Mouse (Mus musculus): ENCODE data around the gene Pink1. TPM values are rescaled to one million over a fixed set of nuclear protein-coding genes. Genes with fewer than 3 reads are reported as not detected.

Gene Pink1
- total and polyA plus RNA-seq, 2 experiments from 2014 or later = 159 to 330 TPM

- TF ChIP-seq CTCF (IDR thresholded peaks at IDR 0.05; ENCODE audit: low read depth) = no peak
- no peak for TF ChIP-seq EP300 (IDR thresholded peaks at IDR 0.05; ENCODE audit: low read depth)
- H3K4me3 ChIP-seq (ENCODE audit: low read depth, low read length) = no peak overlapping the region
- 0 out of 2 replicates have a peak, but pooled peaks cover 5% of the 10 kb centered on the region for H3K36me3 ChIP-seq (replicated peaks; ENCODE audit: control insufficient read depth, insufficient read depth, low read length)
- no peaks in the 10 kb centered on the region for H3K9me3 ChIP-seq (replicated peaks; ENCODE audit: control insufficient read depth, low read length)
- peak overlapping the region; percentile 100 for H3K27ac ChIP-seq (ENCODE audit: low read depth)
- DNase-seq (ENCODE audit: low spot score) (no peak), ATAC-seq (ENCODE audit: insufficient read depth, low read depth) (no peak)
- peaks cover 20% of the 10 kb centered on the region for H3K4me1 ChIP-seq (ENCODE audit: control insufficient read depth, insufficient read depth)
- no peaks in the 10 kb centered on the region for H3K27me3 ChIP-seq (ENCODE audit: control insufficient read depth, insufficient read depth, low read length)
- H3K4me2 ChIP-seq (ENCODE audit: low read depth, low read length) = 0 out of 2 replicates have a peak overlapping the region, but pooled peaks have one; percentile 19
- WGBS = 86% methylated on average over 3 of the region's 3 CpGs
- H3K9ac ChIP-seq (replicated peaks; ENCODE audit: low read depth, low read length) = no peak overlapping the region
These were observed 1.7 kb downstream of the Pink1 start for GRCm38 (mm10) chr4:138324451-138324850.

GRCm38 (mm10) chr4:138323753-138324152, 2.4 kb downstream of the Pink1 start:
- no peak overlapping the region; the same call in 1 of the 2 replicates for H3K9ac ChIP-seq (replicated peaks; ENCODE audit: low read depth, low read length)
- 18% methylated on average over 4 of the region's 4 CpGs for WGBS
- H3K9me3 ChIP-seq (replicated peaks; ENCODE audit: control insufficient read depth, low read length) = no peaks in the 10 kb centered on the region
- H3K4me3 ChIP-seq (ENCODE audit: low read depth, low read length) = no peak overlapping the region
- 0 out of 2 replicates have a peak, but pooled peaks cover 10% of the 10 kb centered on the region for H3K36me3 ChIP-seq (replicated peaks; ENCODE audit: control insufficient read depth, insufficient read depth, low read length)
- H3K4me1 ChIP-seq (ENCODE audit: control insufficient read depth, insufficient read depth) = peaks cover 20% of the 10 kb centered on the region
- TF ChIP-seq EP300 (IDR thresholded peaks at IDR 0.05; ENCODE audit: low read depth) (no peak), CTCF (IDR thresholded peaks at IDR 0.05; ENCODE audit: low read depth) (no peak)
- DNase-seq (ENCODE audit: low spot score) (peak; percentile 54), ATAC-seq (ENCODE audit: insufficient read depth, low read depth) (no peak)
- peak overlapping the region; percentile 19; the same call in 1 of the 2 replicates for H3K4me2 ChIP-seq (ENCODE audit: low read depth, low read length)
- H3K27me3 ChIP-seq (ENCODE audit: control insufficient read depth, insufficient read depth, low read length) = no peaks in the 10 kb centered on the region
- H3K27ac ChIP-seq (ENCODE audit: low read depth) = peak overlapping the region; percentile 100

- 42% methylated on average over 4 of the region's 4 CpGs for WGBS
- Histone ChIP-seq H3K27me3 (ENCODE audit: control insufficient read depth, insufficient read depth, low read length) (no peaks in the 10 kb centered on the region), H3K4me1 (ENCODE audit: control insufficient read depth, insufficient read depth) (peaks cover 20% of the 10 kb centered on the region), H3K27ac (ENCODE audit: low read depth) (0 out of 2 replicates have a peak overlapping the region, but pooled peaks have one; percentile 100), H3K4me2 (ENCODE audit: low read depth, low read length) (no peak overlapping the region), H3K36me3 (replicated peaks; ENCODE audit: control insufficient read depth, insufficient read depth, low read length) (peaks cover 15% of the 10 kb centered on the region; the same call in 1 of the 2 replicates), H3K9ac (replicated peaks; ENCODE audit: low read depth, low read length) (no peak overlapping the region), H3K4me3 (ENCODE audit: low read depth, low read length) (no peak overlapping the region), H3K9me3 (replicated peaks; ENCODE audit: control insufficient read depth, low read length) (no peaks in the 10 kb centered on the region)
- ATAC-seq (ENCODE audit: insufficient read depth, low read depth) (no peak), DNase-seq (ENCODE audit: low spot score) (no peak)
- no peak for TF ChIP-seq EP300 (IDR thresholded peaks at IDR 0.05; ENCODE audit: low read depth)
- no peak for TF ChIP-seq CTCF (IDR thresholded peaks at IDR 0.05; ENCODE audit: low read depth)
These were observed 3.4 kb downstream of the Pink1 start for GRCm38 (mm10) chr4:138322692-138323091.

GRCm38 (mm10) chr4:138321488-138321887, 4.6 kb downstream of the Pink1 start:
- H3K27me3 ChIP-seq (ENCODE audit: control insufficient read depth, insufficient read depth, low read length) = no peaks in the 10 kb centered on the region
- H3K9ac ChIP-seq (replicated peaks; ENCODE audit: low read depth, low read length) = no peak overlapping the region
- 68% methylated on average over 7 of the region's 7 CpGs for WGBS
- H3K4me2 ChIP-seq (ENCODE audit: low read depth, low read length) = no peak overlapping the region
- ATAC-seq (ENCODE audit: insufficient read depth, low read depth) = no peak
- no peak overlapping the region for H3K4me3 ChIP-seq (ENCODE audit: low read depth, low read length)
- TF ChIP-seq CTCF (IDR thresholded peaks at IDR 0.05; ENCODE audit: low read depth) (no peak), EP300 (IDR thresholded peaks at IDR 0.05; ENCODE audit: low read depth) (no peak)
- no peaks in the 10 kb centered on the region for H3K9me3 ChIP-seq (replicated peaks; ENCODE audit: control insufficient read depth, low read length)
- no peak for DNase-seq (ENCODE audit: low spot score)
- H3K36me3 ChIP-seq (replicated peaks; ENCODE audit: control insufficient read depth, insufficient read depth, low read length) = peaks cover 27% of the 10 kb centered on the region; the same call in 1 of the 2 replicates
- H3K27ac ChIP-seq (ENCODE audit: low read depth) = no peak overlapping the region
- peaks cover 18% of the 10 kb centered on the region for H3K4me1 ChIP-seq (ENCODE audit: control insufficient read depth, insufficient read depth)

- TF ChIP-seq CTCF (IDR thresholded peaks at IDR 0.05; ENCODE audit: low read depth) (no peak), EP300 (IDR thresholded peaks at IDR 0.05; ENCODE audit: low read depth) (no peak)
- ATAC-seq (ENCODE audit: insufficient read depth, low read depth) (no peak), DNase-seq (ENCODE audit: low spot score) (no peak)
- Histone ChIP-seq H3K27ac (ENCODE audit: low read depth) (no peak overlapping the region), H3K4me2 (ENCODE audit: low read depth, low read length) (no peak overlapping the region), H3K9ac (replicated peaks; ENCODE audit: low read depth, low read length) (no peak overlapping the region), H3K27me3 (ENCODE audit: control insufficient read depth, insufficient read depth, low read length) (no peaks in the 10 kb centered on the region), H3K9me3 (replicated peaks; ENCODE audit: control insufficient read depth, low read length) (no peaks in the 10 kb centered on the region), H3K4me3 (ENCODE audit: low read depth, low read length) (no peak overlapping the region), H3K36me3 (replicated peaks; ENCODE audit: control insufficient read depth, insufficient read depth, low read length) (peaks cover 32% of the 10 kb centered on the region; the same call in 1 of the 2 replicates), H3K4me1 (ENCODE audit: control insufficient read depth, insufficient read depth) (peaks cover 17% of the 10 kb centered on the region)
- WGBS = 59% methylated on average over 9 of the region's 11 CpGs
These were observed 5.4 kb downstream of the Pink1 start for GRCm38 (mm10) chr4:138320711-138321110.

GRCm38 (mm10) chr4:138319508-138319907, 6.6 kb downstream of the Pink1 start:
- Histone ChIP-seq H3K27me3 (ENCODE audit: control insufficient read depth, insufficient read depth, low read length) (no peaks in the 10 kb centered on the region), H3K9ac (replicated peaks; ENCODE audit: low read depth, low read length) (no peak overlapping the region), H3K4me3 (ENCODE audit: low read depth, low read length) (no peak overlapping the region), H3K27ac (ENCODE audit: low read depth) (no peak overlapping the region), H3K4me2 (ENCODE audit: low read depth, low read length) (no peak overlapping the region), H3K36me3 (replicated peaks; ENCODE audit: control insufficient read depth, insufficient read depth, low read length) (peaks cover 44% of the 10 kb centered on the region), H3K9me3 (replicated peaks; ENCODE audit: control insufficient read depth, low read length) (no peaks in the 10 kb centered on the region), H3K4me1 (ENCODE audit: control insufficient read depth, insufficient read depth) (peaks cover 17% of the 10 kb centered on the region)
- TF ChIP-seq CTCF (IDR thresholded peaks at IDR 0.05; ENCODE audit: low read depth) (peak; percentile 100), EP300 (IDR thresholded peaks at IDR 0.05; ENCODE audit: low read depth) (no peak)
- peak; percentile 75 for DNase-seq (ENCODE audit: low spot score)
- WGBS = 33% methylated on average over 10 of the region's 10 CpGs
- ATAC-seq (ENCODE audit: insufficient read depth, low read depth) = peak; percentile 34; the same call in 1 of the 2 replicates

All from heart, postnatal 0 days (tissue).